Mouse (Mus musculus) kidney, embryonic 14.5 days (tissue): ENCODE data around the gene Itpr2. TPM values are rescaled to one million over a fixed set of nuclear protein-coding genes. Genes with fewer than 3 reads are reported as not detected.

Source experiments
- ATAC-seq: fragments of 200-750 bp; cut with Nextera tagmentation; 2 replicates; pipeline ENCODE4 v1.8.0; 2017; ENCODE audit warnings: moderate number of reproducible peaks, mild to moderate bottlenecking, moderate TSS enrichment, moderate library complexity; ENCODE audit not compliant: low FRiP score, low TSS enrichment
- H3K27ac ChIP-seq: fragments of 300-500 bp; sonication (generic); 2 replicates; pipeline ENCODE4 v1.5.1; 2014; ENCODE audit warnings: low read depth, mild to moderate bottlenecking, low read length, moderate library complexity, mixed read lengths
- H3K27me3 ChIP-seq: fragments of 300-500 bp; sonication (generic); 2 replicates; pipeline ENCODE4 v1.6.1; 2014; ENCODE audit warnings: mild to moderate bottlenecking, low read length; ENCODE audit not compliant: control insufficient read depth, insufficient read depth
- H3K36me3 ChIP-seq: fragments of 300-500 bp; sonication (generic); 2 replicates; pipeline ENCODE4 v1.6.1; 2014; ENCODE audit warnings: low read length, mixed read lengths; ENCODE audit not compliant: control insufficient read depth, insufficient read depth
- H3K4me1 ChIP-seq: fragments of 300-500 bp; sonication (generic); 2 replicates; pipeline ENCODE4 v1.6.1; 2014; ENCODE audit warnings: low read length, mixed read lengths; ENCODE audit not compliant: control insufficient read depth, insufficient read depth
- H3K4me2 ChIP-seq: fragments of 300-500 bp; sonication (generic); replicated peaks from 2 replicates; pipeline ENCODE4 v1.6.1; 2014; ENCODE audit warnings: low read depth, mild to moderate bottlenecking, low read length
- H3K4me3 ChIP-seq: fragments of 300-500 bp; sonication (generic); 2 replicates; pipeline ENCODE4 v1.5.1; 2014; ENCODE audit warnings: mild to moderate bottlenecking, low read length
- H3K9ac ChIP-seq: fragments of 300-500 bp; sonication (generic); 2 replicates; pipeline ENCODE4 v1.6.1; 2014; ENCODE audit warnings: low read depth, mild to moderate bottlenecking, low read length, moderate library complexity
- H3K9me3 ChIP-seq: fragments of 300-500 bp; sonication (generic); 2 replicates; pipeline ENCODE4 v1.6.1; 2016; ENCODE audit warnings: low read length; ENCODE audit not compliant: control insufficient read depth
- WGBS: fragments of 180-500 bp; shearing (Covaris S2); extraction: QIAGEN DNeasy Blood & Tissue Kit; methylation state at CpG from one replicate; pipeline ENCODE4 v1.1.7; 2014; 5-methylcytosine and 5-hydroxymethylcytosine counted together
- polyA plus RNA-seq: library from polyadenylated mRNA; unstranded; fragments of >200 nt; fragmentation: Nextera tagmentation; extraction: Ambion mirVana; gene quantifications from 2 replicates; pipeline ENCODE4 v1.2.1, GENCODE M21; 2014

Itpr2 gene
- polyA plus RNA-seq, 1 experiment from 2014 or later = 12.7 TPM

- ATAC-seq = no peak
- H3K4me2 ChIP-seq = no peak overlapping the region
- no peak overlapping the region for H3K27ac ChIP-seq
- H3K9ac ChIP-seq = no peak overlapping the region
- H3K36me3 ChIP-seq = no peaks in the 10 kb centered on the region
- no peak overlapping the region for H3K4me3 ChIP-seq
- peaks cover 4% of the 10 kb centered on the region for H3K9me3 ChIP-seq
- no peaks in the 10 kb centered on the region for H3K4me1 ChIP-seq
- H3K27me3 ChIP-seq = no peaks in the 10 kb centered on the region
- 40% methylated on average over 3 of the region's 3 CpGs for WGBS
These were observed 199.9 kb downstream of the Itpr2 start for GRCm38 (mm10) chr6:146302101-146302500.

- H3K4me3 ChIP-seq = no peak overlapping the region
- H3K9ac ChIP-seq = no peak overlapping the region
- ATAC-seq = no peak
- peaks cover 4% of the 10 kb centered on the region for H3K9me3 ChIP-seq
- H3K27ac ChIP-seq = no peak overlapping the region
- no peaks in the 10 kb centered on the region for H3K27me3 ChIP-seq
- H3K36me3 ChIP-seq = no peaks in the 10 kb centered on the region
- no peak overlapping the region for H3K4me2 ChIP-seq
- no peaks in the 10 kb centered on the region for H3K4me1 ChIP-seq
These were observed 201.1 kb downstream of the Itpr2 start for GRCm38 (mm10) chr6:146300961-146301360.

GRCm38 (mm10) chr6:146298712-146299111 lies 203.3 kb downstream of the Itpr2 start:
- no peak overlapping the region for H3K4me3 ChIP-seq
- H3K4me1 ChIP-seq = no peaks in the 10 kb centered on the region
- no peaks in the 10 kb centered on the region for H3K27me3 ChIP-seq
- no peak for ATAC-seq
- peaks cover 4% of the 10 kb centered on the region for H3K9me3 ChIP-seq
- H3K4me2 ChIP-seq = no peak overlapping the region
- H3K27ac ChIP-seq = no peak overlapping the region
- H3K36me3 ChIP-seq = no peaks in the 10 kb centered on the region
- no peak overlapping the region for H3K9ac ChIP-seq

- Histone ChIP-seq H3K4me3 (no peak overlapping the region), H3K9ac (no peak overlapping the region), H3K4me1 (no peaks in the 10 kb centered on the region), H3K27me3 (no peaks in the 10 kb centered on the region), H3K4me2 (no peak overlapping the region), H3K27ac (no peak overlapping the region), H3K9me3 (no peaks in the 10 kb centered on the region), H3K36me3 (no peaks in the 10 kb centered on the region)
- ATAC-seq = no peak
- 91% methylated on average over 10 of the region's 10 CpGs for WGBS
These were observed 211.0 kb downstream of the Itpr2 start for GRCm38 (mm10) chr6:146291036-146291435.

- no peaks in the 10 kb centered on the region for H3K9me3 ChIP-seq
- no peak for ATAC-seq
- no peak overlapping the region for H3K9ac ChIP-seq
- no peaks in the 10 kb centered on the region for H3K4me1 ChIP-seq
- H3K4me3 ChIP-seq = no peak overlapping the region
- no peaks in the 10 kb centered on the region for H3K27me3 ChIP-seq
- H3K4me2 ChIP-seq = no peak overlapping the region
- WGBS = 51% methylated on average over 10 of the region's 10 CpGs
- no peaks in the 10 kb centered on the region for H3K36me3 ChIP-seq
- no peak overlapping the region for H3K27ac ChIP-seq
These were observed 212.2 kb downstream of the Itpr2 start for GRCm38 (mm10) chr6:146289801-146290200.

- no peak overlapping the region for H3K27ac ChIP-seq
- no peaks in the 10 kb centered on the region for H3K36me3 ChIP-seq
- H3K4me1 ChIP-seq = no peaks in the 10 kb centered on the region
- no peak overlapping the region for H3K4me2 ChIP-seq
- ATAC-seq = no peak
- WGBS = 85% methylated on average over 5 of the region's 5 CpGs
- no peaks in the 10 kb centered on the region for H3K27me3 ChIP-seq
- no peaks in the 10 kb centered on the region for H3K9me3 ChIP-seq
- H3K4me3 ChIP-seq = no peak overlapping the region
- no peak overlapping the region for H3K9ac ChIP-seq
These were observed 213.8 kb downstream of the Itpr2 start for GRCm38 (mm10) chr6:146288266-146288665.

GRCm38 (mm10) chr6:146284921-146285565 lies 217.0 kb downstream of the Itpr2 start:
- Histone ChIP-seq H3K4me1 (no peaks in the 10 kb centered on the region), H3K4me2 (no peak overlapping the region), H3K9ac (no peak overlapping the region), H3K27me3 (no peaks in the 10 kb centered on the region), H3K9me3 (no peaks in the 10 kb centered on the region), H3K36me3 (no peaks in the 10 kb centered on the region), H3K4me3 (no peak overlapping the region), H3K27ac (no peak overlapping the region; the same call in 1 of the 2 replicates)
- ATAC-seq = no peak
- WGBS = 92% methylated on average over 11 of the region's 11 CpGs

- WGBS = 63% methylated on average over 7 of the region's 7 CpGs
- Histone ChIP-seq H3K4me1 (no peaks in the 10 kb centered on the region), H3K27me3 (no peaks in the 10 kb centered on the region), H3K9ac (no peak overlapping the region), H3K9me3 (no peaks in the 10 kb centered on the region), H3K4me2 (no peak overlapping the region), H3K27ac (0 out of 2 replicates have a peak overlapping the region, but pooled peaks have one; percentile 30), H3K4me3 (no peak overlapping the region), H3K36me3 (no peaks in the 10 kb centered on the region)
- no peak for ATAC-seq
These were observed 218.0 kb downstream of the Itpr2 start for GRCm38 (mm10) chr6:146283981-146284380.

GRCm38 (mm10) chr6:146282061-146282659 lies 219.9 kb downstream of the Itpr2 start:
- 76% methylated on average over 7 of the region's 7 CpGs for WGBS

More at GRCm38 (mm10) chr6:146282061-146282659, 219.9 kb downstream of the Itpr2 start:
- Histone ChIP-seq H3K27ac (no peak overlapping the region), H3K9me3 (no peaks in the 10 kb centered on the region), H3K4me2 (no peak overlapping the region), H3K36me3 (no peaks in the 10 kb centered on the region), H3K9ac (no peak overlapping the region), H3K4me1 (no peaks in the 10 kb centered on the region), H3K27me3 (no peaks in the 10 kb centered on the region), H3K4me3 (no peak overlapping the region)
- no peak for ATAC-seq
